Comparison of ENCODE assay signal across 14 mouse cellular contexts in the genomic region with DNA sequence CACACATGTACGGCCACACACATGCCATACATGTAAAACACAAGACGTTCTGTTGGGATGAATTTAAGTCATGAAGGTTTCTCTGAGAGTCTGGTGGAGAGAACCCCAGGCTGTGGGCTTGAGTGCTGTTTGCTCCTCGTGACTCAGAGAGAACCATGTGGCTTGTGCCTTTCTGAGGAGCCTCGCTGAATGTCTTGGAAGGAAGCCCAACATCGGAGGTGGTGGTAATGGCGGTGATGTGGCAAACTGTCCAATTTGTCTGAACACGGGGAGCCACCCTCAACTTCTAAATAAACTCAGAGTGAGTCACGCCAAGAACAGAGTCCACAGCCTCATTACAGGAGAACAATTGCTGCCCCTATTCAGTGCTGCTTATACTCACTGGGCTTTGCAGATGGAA.
DNase-seq lines count a peak whose midpoint lies in the region; ATAC-seq lines count a peak whose summit lies in the region.
"Had no signal": no experiment of that assay in that cellular context is flagged by ENCODE, and none has a peak within 500 bp of the region (broad histone marks: within the 10 kb centered on the region; RNA-seq: fewer than 3 reads in every experiment).

No protein-coding gene starts in this region.

- no peaks in the 10 kb centered on the region for H3K4me1 ChIP-seq in heart, embryonic 12.5 days (replicated peaks)
- H3K4me1 ChIP-seq: liver, embryonic 13.5 days had no signal

- 0 out of 2 replicates have a peak, but pooled peaks cover 6% of the 10 kb centered on the region for H3K9me3 ChIP-seq in heart, embryonic 12.5 days (replicated peaks)
- H3K9me3 ChIP-seq: liver, embryonic 13.5 days had no signal

- H3K36me3 ChIP-seq in heart, embryonic 12.5 days: no peaks in the 10 kb centered on the region
- H3K36me3 ChIP-seq: liver, embryonic 13.5 days had no signal

- 73% methylated on average over 8 of the region's 8 CpGs for WGBS in heart, embryonic 12.5 days

- DNase-seq in right cerebral cortex, adult 18-20 months: peak; percentile 90
- no peak for DNase-seq in right cerebral cortex, postnatal 4 days
- DNase-seq in frontal cortex, postnatal 36 days (ENCODE audit: low spot score in 2 of 2): peak; percentile 79 to 88
- DNase-seq in left cerebral cortex, postnatal 14 days (ENCODE audit: low spot score in 2 of 2): peak; percentile 67 to 81
- no peak for DNase-seq in heart, postnatal 14 days
- DNase-seq: adrenal gland, postnatal 36 days; cerebellum, adult 18-20 months; embryo, embryonic 11 days; liver, embryonic 13.5 days had no signal

- no peak overlapping the region for H3K9ac ChIP-seq in heart, embryonic 12.5 days
- H3K9ac ChIP-seq: liver, embryonic 13.5 days had no signal

- no peak for ATAC-seq in megakaryocyte-erythroid progenitor cell, adult 5-6 weeks (replicated peaks; ENCODE audit: low FRiP score, low TSS enrichment, poor library complexity, severe bottlenecking)
- no peak for ATAC-seq in megakaryocyte, adult 5-6 weeks (ENCODE audit: poor library complexity, severe bottlenecking)
- no peak for ATAC-seq in heart, embryonic 12.5 days (ENCODE audit: insufficient number of reproducible peaks, low FRiP score)
- ATAC-seq: intestine, embryonic 16.5 days had no signal

- no peak overlapping the region for H3K4me2 ChIP-seq in heart, embryonic 12.5 days
- H3K4me2 ChIP-seq: liver, embryonic 13.5 days had no signal

- H3K4me3 ChIP-seq in heart, embryonic 12.5 days: no peak overlapping the region
- H3K4me3 ChIP-seq: liver, embryonic 13.5 days had no signal

- H3K27ac ChIP-seq in heart, embryonic 12.5 days (ENCODE audit: poor library complexity, severe bottlenecking): no peak overlapping the region
- H3K27ac ChIP-seq: liver, embryonic 13.5 days had no signal

- intact Hi-C loops in left cerebral cortex, postnatal 14 days (cut with DNase I): no loop called here
- intact Hi-C loops in heart, postnatal 14 days (cut with DNase I): no loop called here

- H3K27me3 ChIP-seq in heart, embryonic 12.5 days (replicated peaks): no peaks in the 10 kb centered on the region
- H3K27me3 ChIP-seq: CH12.LX; liver, embryonic 13.5 days had no signal

Comparison
In these comparisons a context has a peak if more than half of its experiments do, and no peak if none do; other contexts are left out.
1. DNase-seq: peak in right cerebral cortex, adult 18-20 months (single experiment), frontal cortex, postnatal 36 days (2 of 2) and left cerebral cortex, postnatal 14 days (2 of 2); none in right cerebral cortex, postnatal 4 days (single experiment) and heart, postnatal 14 days (0 of 2).